Mouse (Mus musculus) 3T3-L1 (cell line): Measurements from ENCODE around the gene AC109138.7.
A peak's percentile ranks its signal among the peaks of the same experiment; 100 is the strongest.
"Not testable (repeated sequence)": the region's sequence is repeated elsewhere in the genome, so short reads cannot be mapped to it uniquely, and the experiment has no call there.

ENCODE experiments used
- DNase-seq: peaks from one replicate; pipeline ENCODE4 v3.0.0-alpha.2; 2015; ENCODE audit warnings: low read depth, low spot score

Gene AC109138.7

GRCm38 (mm10) chr19:4247010-4247409 lies 32.9 kb downstream of the AC109138.7 start:
- peak; percentile 63 for DNase-seq

GRCm38 (mm10) chr19:4248683-4249082 lies 34.5 kb downstream of the AC109138.7 start:
- DNase-seq, result not testable (repeated sequence)

DNA sequence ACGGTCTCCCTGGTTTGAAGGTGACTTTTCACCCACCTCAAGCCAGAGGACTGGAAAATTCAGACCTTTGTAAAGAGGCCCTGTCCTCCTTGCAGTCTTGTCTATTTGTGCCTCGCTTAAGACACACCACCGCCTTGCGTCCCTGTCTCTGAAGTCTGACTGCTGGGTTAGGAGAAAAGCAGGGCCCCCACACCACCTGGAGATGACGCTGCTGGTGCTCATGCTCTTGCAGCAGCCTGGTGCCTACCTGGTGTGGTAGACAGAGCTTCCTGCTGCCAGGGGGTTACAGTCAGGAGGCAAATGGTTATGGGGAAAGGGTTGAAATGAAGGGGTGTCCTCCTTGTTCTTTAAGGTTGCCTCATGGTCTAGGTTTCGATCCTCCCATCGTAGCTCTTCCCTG lies 40.1 kb downstream of the AC109138.7 start:
- no peak for DNase-seq

GRCm38 (mm10) chr19:4255583-4256162 lies 41.5 kb downstream of the AC109138.7 start:
- DNase-seq, result no peak

DNA sequence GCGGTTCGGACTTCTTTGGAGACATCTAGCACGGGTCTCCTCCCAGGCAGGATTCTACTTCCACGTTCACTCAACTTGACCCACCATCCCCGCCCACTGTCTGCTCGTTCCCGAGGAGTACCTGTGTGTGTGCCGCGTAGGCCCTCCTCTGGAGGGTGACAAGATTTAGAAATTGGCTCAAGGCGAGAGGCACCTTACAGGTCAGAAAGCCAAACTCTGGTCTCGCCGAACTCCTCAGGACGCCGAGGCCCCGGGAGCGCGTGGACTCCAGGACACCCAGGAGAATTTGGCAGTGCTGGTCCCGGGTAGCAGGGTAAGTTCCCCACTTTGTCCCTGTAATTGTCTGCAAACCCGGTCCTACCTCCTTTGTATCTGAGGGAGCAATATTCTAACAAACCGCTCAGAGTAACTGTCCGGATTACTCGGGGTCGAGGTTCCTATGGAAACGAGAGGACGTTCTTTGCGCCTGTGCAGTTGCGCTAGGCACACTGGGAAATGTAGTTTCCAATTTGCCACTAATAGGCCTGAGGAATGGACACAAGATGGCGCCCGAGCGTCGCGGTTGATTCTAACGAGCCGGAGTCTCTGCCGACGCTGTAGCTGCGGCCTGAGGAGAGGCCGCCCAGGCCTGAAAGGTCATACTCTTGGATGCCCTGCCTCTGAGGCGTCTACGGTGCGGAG lies 43.2 kb downstream of the AC109138.7 start:
- DNase-seq, result peak; percentile 99

GRCm38 (mm10) chr19:4257897-4258252 lies 43.7 kb downstream of the AC109138.7 start:
- no peak for DNase-seq

GRCm38 (mm10) chr19:4261038-4261698 lies 47.0 kb downstream of the AC109138.7 start:
- peak; percentile 56 for DNase-seq

DNA sequence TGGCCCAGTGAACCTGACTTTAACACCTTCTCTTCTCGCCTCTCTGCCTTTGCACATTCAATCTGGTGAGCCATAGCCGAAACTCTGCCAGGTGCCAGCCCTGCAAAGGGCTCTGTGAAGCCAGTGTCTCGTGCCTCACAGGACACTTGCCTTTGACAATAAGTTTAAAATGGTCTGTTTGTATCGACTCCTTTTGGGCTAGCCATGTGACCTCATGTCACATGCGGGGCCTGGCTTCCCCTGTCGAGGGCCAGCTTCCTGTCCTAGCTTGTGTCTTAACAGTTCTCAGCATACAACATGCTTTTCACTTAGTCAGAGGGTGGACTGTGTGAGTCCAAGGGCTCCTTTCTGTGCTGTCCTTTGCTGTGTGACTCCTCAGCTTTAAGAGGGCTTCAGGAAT lies 48.6 kb downstream of the AC109138.7 start:
- DNase-seq, result no peak

- DNase-seq, result no peak
Observed at GRCm38 (mm10) chr19:4263702-4264101, 49.5 kb downstream of the AC109138.7 start.

DNA sequence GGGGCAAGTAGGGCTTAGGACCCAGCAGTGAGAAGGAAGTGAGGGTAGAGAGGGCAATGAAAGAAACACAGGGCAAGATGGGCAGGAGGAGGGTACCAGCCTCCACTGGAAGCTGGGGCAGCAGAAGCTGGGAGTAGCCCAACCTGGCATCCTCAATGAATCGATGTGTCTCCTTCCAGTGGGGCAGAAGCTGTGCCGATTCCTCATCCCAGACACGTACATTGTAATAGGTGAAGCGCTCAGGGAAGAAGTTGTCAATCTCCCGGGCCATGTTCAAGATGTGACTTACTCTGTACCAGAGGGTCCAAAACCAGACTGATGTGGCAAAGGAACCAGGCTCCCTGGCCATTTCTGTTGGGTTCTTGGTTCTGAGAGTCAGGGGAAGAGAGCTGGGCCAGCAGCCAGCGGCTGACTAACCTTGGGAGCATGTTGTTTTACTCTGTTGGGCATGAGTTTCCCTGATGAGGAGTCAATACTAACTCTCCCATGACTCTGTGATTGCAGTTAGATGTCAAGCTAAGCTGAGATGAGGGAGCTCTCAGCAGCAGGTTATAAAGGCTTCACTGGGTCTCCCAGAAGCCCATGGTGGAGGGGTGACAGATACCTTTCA lies 50.1 kb downstream of the AC109138.7 start:
- peak; percentile 89 for DNase-seq

DNA sequence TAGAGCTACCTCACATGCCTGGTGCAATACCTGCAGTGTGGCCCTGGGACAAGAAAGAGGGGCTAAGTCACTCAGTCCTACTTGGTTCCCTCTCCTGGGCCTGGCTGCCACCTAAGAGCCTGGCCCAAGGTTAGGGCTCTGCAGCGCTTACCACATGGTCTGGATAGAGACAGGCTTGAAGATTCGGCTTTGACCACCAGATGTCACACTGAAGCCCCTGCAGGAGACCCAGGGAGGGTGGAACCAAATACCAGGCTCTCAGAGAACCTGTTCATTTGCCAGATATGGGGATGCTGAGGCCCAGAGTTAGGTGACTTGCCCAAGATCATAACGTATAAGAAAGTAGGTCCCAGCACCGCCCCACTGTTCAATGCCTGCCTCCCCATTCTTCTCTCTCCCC lies 51.8 kb downstream of the AC109138.7 start:
- no peak for DNase-seq

DNA sequence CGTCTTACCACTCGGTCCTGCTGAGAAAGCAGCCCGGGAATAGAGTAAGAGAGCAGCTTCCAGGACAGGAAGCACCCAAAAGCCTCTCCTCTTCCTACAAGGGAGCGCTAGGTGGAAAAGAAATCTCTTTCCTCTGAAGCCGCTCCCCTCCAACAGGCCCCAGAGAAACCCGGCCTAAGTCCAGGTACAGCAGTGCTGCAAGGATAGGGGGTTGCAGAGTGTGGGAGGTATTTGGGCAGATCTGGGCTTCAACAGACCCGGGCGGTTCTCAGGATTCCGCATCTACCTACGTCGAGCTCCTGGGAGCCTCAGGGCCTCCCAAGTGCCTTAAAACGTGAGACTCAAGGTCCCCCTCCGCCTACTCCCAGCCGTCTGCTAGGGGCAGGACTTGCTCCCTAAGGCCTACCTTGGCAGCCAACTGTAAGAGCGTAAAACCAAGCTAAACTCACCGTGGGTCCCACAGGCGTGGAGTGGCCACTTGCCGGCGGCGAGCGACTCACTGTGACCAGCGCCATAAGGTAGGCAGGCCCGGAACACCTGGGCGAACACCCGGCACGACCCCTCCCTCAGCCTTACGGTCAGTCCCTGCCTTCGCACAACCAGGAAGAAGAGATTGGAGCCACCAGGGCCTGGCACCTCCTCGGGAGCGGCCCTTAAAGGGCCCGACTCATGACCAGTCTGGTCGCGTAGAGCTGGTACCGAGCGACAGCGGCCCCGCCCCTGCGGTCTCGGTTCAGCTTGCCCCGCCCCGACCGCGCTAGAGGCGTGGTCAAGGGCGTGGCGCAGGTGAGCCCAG lies 54.6 kb downstream of the AC109138.7 start, which contains the start of gene Ssh3:
Gene Ssh3, minus strand, starts transcription at position 615 of the 796 bp plus-strand sequence.
- no peak for DNase-seq

- no peak for DNase-seq
Observed at GRCm38 (mm10) chr19:4270187-4270586, 56.0 kb downstream of the AC109138.7 start.

GRCm38 (mm10) chr19:4270972-4271371 lies 56.8 kb downstream of the AC109138.7 start:
- no peak for DNase-seq

DNA sequence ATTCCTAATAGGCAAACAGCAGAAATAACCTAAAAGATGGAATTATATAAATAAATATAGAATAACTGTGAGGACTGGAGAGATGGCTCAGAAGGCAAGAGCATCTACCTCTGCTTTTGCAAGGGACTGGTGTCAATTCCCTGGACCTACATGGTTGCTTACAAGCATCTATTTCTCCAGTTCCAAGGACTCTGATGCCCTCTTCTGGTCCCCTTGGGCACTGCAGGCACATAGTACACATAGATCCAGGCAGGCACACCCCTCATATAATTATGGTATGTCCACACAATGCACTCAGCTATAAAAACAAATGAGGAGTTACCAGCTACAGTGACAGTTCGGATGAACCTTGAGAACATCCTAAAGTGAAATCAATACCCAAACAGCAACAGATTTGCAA lies 65.3 kb downstream of the AC109138.7 start:
- peak; percentile 61 for DNase-seq

GRCm38 (mm10) chr19:4280425-4280824 lies 66.3 kb downstream of the AC109138.7 start:
- no peak for DNase-seq
